Mouse (Mus musculus) liver, adult 2 months (tissue): ENCODE results near the gene Klhdc8b. TPM values are rescaled to one million over a fixed set of nuclear protein-coding genes. Genes with fewer than 3 reads are reported as not detected.

Experiments
- DNase-seq: peaks from one replicate; pipeline ENCODE4 v3.0.0-alpha.2; 2011; ENCODE audit warnings: low read depth, low spot score; ENCODE audit errors: extremely low read depth
- H3K27ac ChIP-seq: fragments of 200-500 bp; replicated peaks from 2 replicates; pipeline ENCODE4 v1.5.1; 2012; ENCODE audit warnings: low read depth, mild to moderate bottlenecking, control low read depth, inconsistent platforms, low read length; ENCODE audit not compliant: insufficient read depth
- H3K27me3 ChIP-seq: fragments of 200-500 bp; 2 replicates; pipeline ENCODE4 v1.6.1; 2012; ENCODE audit warnings: mild to moderate bottlenecking, moderate library complexity, low read length, inconsistent platforms; ENCODE audit not compliant: control insufficient read depth, insufficient read depth
- H3K36me3 ChIP-seq: fragments of 200-500 bp; 2 replicates; pipeline ENCODE4 v1.6.1; 2012; ENCODE audit warnings: low read length, inconsistent platforms; ENCODE audit not compliant: control insufficient read depth, insufficient read depth
- H3K4me1 ChIP-seq: fragments of 200-500 bp; 2 replicates; pipeline ENCODE4 v1.6.1; 2011; ENCODE audit warnings: low read length; ENCODE audit not compliant: control insufficient read depth, insufficient read depth
- H3K4me3 ChIP-seq: fragments of 200-500 bp; 2 replicates; pipeline ENCODE4 v1.5.1; 2011; ENCODE audit warnings: low read depth, mild to moderate bottlenecking, control low read depth, low read length, moderate library complexity; ENCODE audit not compliant: insufficient read depth
- H3K79me2 ChIP-seq: fragments of 200-500 bp; 2 replicates; pipeline ENCODE4 v1.6.1; 2012; ENCODE audit warnings: inconsistent platforms, mild to moderate bottlenecking, low read length, moderate library complexity; ENCODE audit not compliant: control insufficient read depth, insufficient read depth
- H3K9ac ChIP-seq: fragments of 200-500 bp; 2 replicates; pipeline ENCODE4 v1.6.1; 2012; ENCODE audit warnings: low read depth, mild to moderate bottlenecking, control low read depth, inconsistent platforms, low read length
- CTCF ChIP-seq: fragments of 200-500 bp; IDR thresholded peaks from 2 replicates; pipeline ENCODE4 v1.5.1; 2011; ENCODE audit warnings: low read depth, low read length, control low read depth
- POLR2A ChIP-seq: fragments of 200-500 bp; IDR thresholded peaks from 2 replicates; pipeline ENCODE4 v1.6.1; 2011; ENCODE audit warnings: low read length, control low read depth; ENCODE audit not compliant: insufficient read depth; ENCODE audit errors: extremely low read depth
- WGBS: fragments of 180-500 bp; shearing (Covaris S2); methylation state at CpG from one replicate; pipeline ENCODE4 v1.1.7; 2018; 5-methylcytosine and 5-hydroxymethylcytosine counted together
- polyA plus RNA-seq: library from polyadenylated mRNA; depleted of rRNA; stranded (reverse); fragments of >200 nt; gene quantifications from 2 replicates; pipeline ENCODE4 v1.2.3, GENCODE M21; 2012; rRNA removed
- total RNA-seq: library from RNA; depleted of rRNA; stranded (reverse); fragments of >200 nt; gene quantifications from 2 replicates; pipeline ENCODE4 v1.2.3, GENCODE M21; 2014; rRNA removed

The Klhdc8b gene
- total RNA-seq (8.7 and 10.1 TPM in 2 replicates), polyA plus RNA-seq (13.2 and 25.6 TPM in 2 replicates)

GRCm38 (mm10) chr9:108461181-108461631, at the start of gene Klhdc8b:
Gene Klhdc8b, minus strand, starts transcription at chr9:108461581.
- peak within 1 kb of the TSS; percentile 92 for H3K9ac ChIP-seq
- H3K36me3 ChIP-seq: peaks cover 4% of the 10 kb centered on the region
- WGBS: 19% methylated on average over 11 of the region's 11 CpGs
- no peaks in the 10 kb centered on the region for H3K27me3 ChIP-seq
- no peak for TF ChIP-seq CTCF
- TF ChIP-seq POLR2A: no peak
- H3K79me2 ChIP-seq: peaks cover 5% of the 10 kb centered on the region; the same call in 1 of the 2 replicates
- H3K4me3 ChIP-seq: peak within 1 kb of the TSS; percentile 77
- no peak for DNase-seq
- H3K27ac ChIP-seq: peak within 1 kb of the TSS; percentile 74
- H3K4me1 ChIP-seq: peaks cover 7% of the 10 kb centered on the region

GRCm38 (mm10) chr9:108508776-108509175, 47.4 kb upstream of the Klhdc8b start:
- no peak overlapping the region; the same call in 1 of the 2 replicates for H3K4me3 ChIP-seq
- no peaks in the 10 kb centered on the region for H3K27me3 ChIP-seq
- no peak overlapping the region; the same call in 1 of the 2 replicates for H3K9ac ChIP-seq
- peaks cover 6% of the 10 kb centered on the region; the same call in 1 of the 2 replicates for H3K79me2 ChIP-seq
- H3K27ac ChIP-seq: no peak overlapping the region
- TF ChIP-seq POLR2A (no peak), CTCF (no peak)
- peaks cover 6% of the 10 kb centered on the region for H3K4me1 ChIP-seq
- H3K36me3 ChIP-seq: peaks cover 25% of the 10 kb centered on the region
- no peak for DNase-seq
- 84% methylated on average over 7 of the region's 7 CpGs for WGBS

- Histone ChIP-seq H3K4me3 (peak within 1 kb of the TSS; percentile 64), H3K27me3 (no peaks in the 10 kb centered on the region), H3K9ac (peak within 1 kb of the TSS; percentile 75), H3K27ac (peak within 1 kb of the TSS; percentile 52), H3K36me3 (peaks cover 22% of the 10 kb centered on the region), H3K4me1 (peaks cover 6% of the 10 kb centered on the region), H3K79me2 (peaks cover 6% of the 10 kb centered on the region; the same call in 1 of the 2 replicates)
- peak; percentile 94 for DNase-seq
- peak; percentile 45; the same call in 1 of the 2 replicates for TF ChIP-seq POLR2A
- TF ChIP-seq CTCF: no peak
- under 1% methylated on average over 37 of the region's 37 CpGs for WGBS
These were observed 46.4 kb upstream of the Klhdc8b start, which contains the start of gene Qars for GRCm38 (mm10) chr9:108507619-108508434. Gene Qars, plus strand, starts transcription at chr9:108507706.

- H3K27ac ChIP-seq: no peak overlapping the region
- H3K9ac ChIP-seq: no peak overlapping the region
- no peak for DNase-seq
- H3K36me3 ChIP-seq: peaks cover 20% of the 10 kb centered on the region
- peaks cover 6% of the 10 kb centered on the region for H3K4me1 ChIP-seq
- WGBS: 86% methylated on average over 7 of the region's 7 CpGs
- peaks cover 6% of the 10 kb centered on the region; the same call in 1 of the 2 replicates for H3K79me2 ChIP-seq
- TF ChIP-seq POLR2A: no peak
- TF ChIP-seq CTCF: no peak
- H3K4me3 ChIP-seq: no peak overlapping the region
- no peaks in the 10 kb centered on the region for H3K27me3 ChIP-seq
These were observed 45.5 kb upstream of the Klhdc8b start for GRCm38 (mm10) chr9:108506901-108507300.

- H3K36me3 ChIP-seq: peaks cover 42% of the 10 kb centered on the region
These were observed 38.6 kb upstream of the Klhdc8b start for GRCm38 (mm10) chr9:108499943-108500342.

More at GRCm38 (mm10) chr9:108499943-108500342, 38.6 kb upstream of the Klhdc8b start:
- H3K4me1 ChIP-seq: no peaks in the 10 kb centered on the region
- H3K79me2 ChIP-seq: no peaks in the 10 kb centered on the region
- DNase-seq: no peak
- WGBS: 97% methylated on average over 15 of the region's 15 CpGs
- TF ChIP-seq CTCF (no peak), POLR2A (no peak)
- H3K27me3 ChIP-seq: no peaks in the 10 kb centered on the region
- no peak overlapping the region for H3K4me3 ChIP-seq
- no peak overlapping the region for H3K9ac ChIP-seq
- H3K27ac ChIP-seq: no peak overlapping the region
